Mouse (Mus musculus) CH12.LX (cell line): ENCODE measurements around the gene Hmx1. TPM values are rescaled to one million over a fixed set of nuclear protein-coding genes. Genes with fewer than 3 reads are reported as not detected.

Experiments
- DNase-seq: peaks from one replicate; pipeline ENCODE4 v3.0.0-alpha.2; 2013; ENCODE audit errors: extremely low read depth
- H3K27ac ChIP-seq: 2 replicates; pipeline ENCODE4 v1.5.1; 2012; ENCODE audit warnings: low read depth, mild to moderate bottlenecking, control low read depth, moderate library complexity; ENCODE audit not compliant: insufficient read depth
- H3K27me3 ChIP-seq: replicated peaks from 2 replicates; pipeline ENCODE3; 2012; ENCODE audit warnings: inconsistent platforms
- H3K36me3 ChIP-seq, 2 experiments: replicated peaks in 1 of 2; 2 replicates each; pipeline versions ENCODE3 to v1.6.1; 2012; ENCODE audit warnings: inconsistent platforms in 1 of 2, low read length in 1 of 2, mild to moderate bottlenecking in 1 of 2, mixed read lengths in 1 of 2, moderate library complexity in 1 of 2; ENCODE audit not compliant: control insufficient read depth in 1 of 2, insufficient read depth in 1 of 2
- H3K4me1 ChIP-seq, 2 experiments: 2 replicates each; pipeline ENCODE4 v1.6.1; 2012; ENCODE audit warnings: inconsistent platforms in 1 of 2, moderate library complexity in 1 of 2; ENCODE audit not compliant: insufficient read depth in 2 of 2, control insufficient read depth in 1 of 2
- H3K4me2 ChIP-seq: 2 replicates; pipeline ENCODE4 v1.6.1; 2012; ENCODE audit warnings: low read depth, mild to moderate bottlenecking, control low read depth; ENCODE audit not compliant: poor library complexity, insufficient read depth, severe bottlenecking
- H3K4me3 ChIP-seq, 3 experiments: fragments of 150-350 bp in 1 of 3; sonication (generic) in 1 of 3; replicated peaks in 1 of 3; 2 replicates each; pipeline versions ENCODE3 to v1.5.1; 2011 to 2012; ENCODE audit warnings: low read depth in 2 of 3, low read length in 2 of 3, mild to moderate bottlenecking in 2 of 3, moderate library complexity in 2 of 3, control low read depth in 1 of 3, improper control_type of control experiment in 1 of 3, inconsistent platforms in 1 of 3, mixed read lengths in 1 of 3; ENCODE audit not compliant: poor library complexity in 1 of 3
- H3K79me2 ChIP-seq: replicated peaks from 2 replicates; pipeline ENCODE4 v1.6.1; 2012; ENCODE audit warnings: mild to moderate bottlenecking, moderate library complexity; ENCODE audit not compliant: control insufficient read depth, poor library complexity, insufficient read depth, severe bottlenecking; ENCODE audit errors: extremely low read depth
- H3K9ac ChIP-seq: 2 replicates; pipeline ENCODE4 v1.6.1; 2012; ENCODE audit warnings: low read depth, mild to moderate bottlenecking, control low read depth, moderate library complexity; ENCODE audit not compliant: insufficient read depth
- H3K9me3 ChIP-seq: replicated peaks from 2 replicates; pipeline ENCODE3; 2012; ENCODE audit warnings: low read length, inconsistent platforms, mixed read lengths
- BHLHE40 ChIP-seq: IDR thresholded peaks from 2 replicates; pipeline ENCODE4 v1.6.1; 2011; ENCODE audit warnings: mild to moderate bottlenecking, low read depth, low read length, improper control_type of control experiment
- CHD1 ChIP-seq: IDR thresholded peaks from 2 replicates; pipeline ENCODE4 v1.6.1; 2012; ENCODE audit warnings: low read depth, low read length, improper control_type of control experiment, inconsistent platforms
- CTCF ChIP-seq, 2 experiments: IDR thresholded peaks in 1 of 2; conservative IDR thresholded peaks in 1 of 2; 2 replicates each; pipeline ENCODE4 v1.5.1; 2011 to 2012; ENCODE audit warnings: low read depth in 2 of 2, low read length in 2 of 2, improper control_type of control experiment in 1 of 2, inconsistent platforms in 1 of 2, mild to moderate bottlenecking in 1 of 2, moderate library complexity in 1 of 2
- E2F4 ChIP-seq: IDR thresholded peaks from 2 replicates; pipeline ENCODE4 v1.6.1; 2011; ENCODE audit warnings: low read depth, low read length, improper control_type of control experiment; ENCODE audit not compliant: insufficient replicate concordance
- ETS1 ChIP-seq: conservative IDR thresholded peaks from 2 replicates; pipeline ENCODE4 v1.6.1; 2012; ENCODE audit warnings: low read depth, mild to moderate bottlenecking, inconsistent platforms, low read length, improper control_type of control experiment, moderate library complexity
- GABPA ChIP-seq: IDR thresholded peaks from 2 replicates; pipeline ENCODE4 v1.6.1; 2012; ENCODE audit warnings: low read depth, low read length, improper control_type of control experiment, inconsistent platforms; ENCODE audit not compliant: insufficient replicate concordance
- IRF4 ChIP-seq: IDR thresholded peaks from 2 replicates; pipeline ENCODE4 v1.6.1; 2014; ENCODE audit warnings: low read depth, mild to moderate bottlenecking, inconsistent platforms, low read length, improper control_type of control experiment
- JUN ChIP-seq: IDR thresholded peaks from 2 replicates; pipeline ENCODE4 v1.6.1; 2011; ENCODE audit warnings: low read depth, mild to moderate bottlenecking, low read length, improper control_type of control experiment, moderate library complexity; ENCODE audit not compliant: insufficient read depth
- JUND ChIP-seq: conservative IDR thresholded peaks from 2 replicates; pipeline ENCODE4 v1.6.1; 2011; ENCODE audit warnings: low read depth, low read length, improper control_type of control experiment
- MAX ChIP-seq: IDR thresholded peaks from 2 replicates; pipeline ENCODE4 v1.6.1; 2011; ENCODE audit warnings: low read length, improper control_type of control experiment
- MAZ ChIP-seq: IDR thresholded peaks from 2 replicates; pipeline ENCODE4 v1.6.1; 2012; ENCODE audit warnings: low read depth, mild to moderate bottlenecking, inconsistent platforms, low read length, improper control_type of control experiment, moderate library complexity
- MEF2A ChIP-seq: IDR thresholded peaks from 2 replicates; pipeline ENCODE4 v1.6.1; 2014; ENCODE audit warnings: low read depth, mild to moderate bottlenecking, inconsistent platforms, low read length, improper control_type of control experiment, borderline replicate concordance
- NELFE ChIP-seq: IDR thresholded peaks from 2 replicates; pipeline ENCODE4 v1.6.1; 2011; ENCODE audit warnings: low read depth, low read length, improper control_type of control experiment
- NRF1 ChIP-seq: IDR thresholded peaks from 2 replicates; pipeline ENCODE4 v1.6.1; 2014; ENCODE audit warnings: low read depth, mild to moderate bottlenecking, inconsistent platforms, low read length, improper control_type of control experiment, moderate library complexity
- PAX5 ChIP-seq: IDR thresholded peaks from 2 replicates; pipeline ENCODE4 v1.6.1; 2012; ENCODE audit warnings: low read length, inconsistent platforms, mixed read lengths
- POLR2AphosphoS2 ChIP-seq: IDR thresholded peaks from 2 replicates; pipeline ENCODE4 v1.6.1; 2011; ENCODE audit warnings: low read depth, low read length, improper control_type of control experiment
- RAD21 ChIP-seq: IDR thresholded peaks from 2 replicates; pipeline ENCODE4 v1.6.1; 2011; ENCODE audit warnings: low read depth, mild to moderate bottlenecking, low read length, improper control_type of control experiment, moderate library complexity
- SMC3 ChIP-seq: IDR thresholded peaks from 2 replicates; pipeline ENCODE4 v1.6.1; 2011; ENCODE audit warnings: low read depth, low read length, improper control_type of control experiment
- TBP ChIP-seq: conservative IDR thresholded peaks from 2 replicates; pipeline ENCODE4 v1.6.1; 2011; ENCODE audit warnings: low read depth, low read length, improper control_type of control experiment
- TCF12 ChIP-seq: IDR thresholded peaks from 2 replicates; pipeline ENCODE4 v1.6.1; 2014; ENCODE audit warnings: low read depth, mild to moderate bottlenecking, inconsistent platforms, low read length, improper control_type of control experiment
- UBTF ChIP-seq: IDR thresholded peaks from 2 replicates; pipeline ENCODE4 v1.6.1; 2012; ENCODE audit warnings: low read depth, mild to moderate bottlenecking, inconsistent platforms, low read length, improper control_type of control experiment, moderate library complexity
- USF1 ChIP-seq: IDR thresholded peaks from 2 replicates; pipeline ENCODE4 v1.6.1; 2014; ENCODE audit warnings: low read depth, mild to moderate bottlenecking, inconsistent platforms, low read length, improper control_type of control experiment
- ZNF384 ChIP-seq: IDR thresholded peaks from 2 replicates; pipeline ENCODE4 v1.6.1; 2012; ENCODE audit warnings: low read depth, low read length, improper control_type of control experiment, inconsistent platforms
- dilution Hi-C: fragments of 300-500 bp; cut with MboI; formaldehyde crosslinking; loops from 2 replicates; pipeline ENCODE4 v1.14.3; 2020; ENCODE audit warnings: low sequenced_read_pairs; ENCODE audit not compliant: extremely low pct_unique_long_range_greater_than_20kb, extremely low pct_ligation_motif_present
- in situ Hi-C: fragments of 300-500 bp; cut with MboI; formaldehyde crosslinking; loops from 3 replicates; pipeline ENCODE4 v1.14.3; 2019; ENCODE audit warnings: low sequenced_read_pairs, low pct_ligation_motif_present, low pct_unique_long_range_greater_than_20kb, mixed read lengths
- polyA plus RNA-seq: library from polyadenylated mRNA; unstranded; fragments of >175 nt; gene quantifications from 2 replicates; pipeline ENCODE4 v1.2.1, GENCODE M21; 2012; ENCODE audit warnings: low read depth; ENCODE audit not compliant: insufficient read length
- total RNA-seq, 2 experiments: library from RNA; depleted of rRNA; stranded (reverse); fragments of 300-350 nt in 1 of 2; fragments of >200 nt in 1 of 2; gene quantifications; 2 replicates each; pipeline ENCODE4 v1.2.3; 2012 to 2014

Hmx1 gene
- total and polyA plus RNA-seq, 3 experiments: not detected

DNA sequence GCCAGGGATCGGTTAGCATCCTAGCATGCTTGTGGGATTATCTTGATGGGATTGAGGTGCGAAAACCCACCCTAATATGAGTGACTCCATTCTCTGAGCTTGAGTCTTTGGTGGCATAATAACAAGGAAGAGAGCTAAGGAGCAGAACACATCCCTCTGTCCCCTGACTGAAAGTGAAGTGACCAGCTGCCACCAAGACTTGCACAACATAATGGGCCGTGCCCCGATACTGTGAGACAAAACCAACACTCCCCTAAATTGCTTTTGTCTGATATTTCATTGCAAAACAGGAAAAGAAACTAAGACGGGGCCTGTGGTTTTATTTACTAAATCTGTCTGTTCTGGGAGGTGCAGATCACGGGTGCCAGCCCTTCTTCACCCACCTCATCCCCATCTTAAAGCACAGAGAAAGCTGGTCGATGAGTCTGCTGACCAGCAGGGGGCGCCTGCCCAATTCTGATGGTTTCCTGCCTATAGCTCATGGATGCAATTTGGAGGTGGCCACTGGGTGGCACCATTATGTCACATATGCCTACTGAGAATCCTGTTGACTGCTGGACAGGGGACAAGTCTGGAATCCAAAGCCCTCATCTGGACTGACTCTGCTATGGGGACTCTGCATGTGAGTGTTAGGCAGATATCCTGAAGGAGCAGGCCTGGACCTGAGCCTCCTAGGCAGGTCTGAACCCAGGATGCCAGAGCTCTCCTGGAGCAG is 27.2 kb upstream of the Hmx1 start:
- dilution Hi-C loops: no loop called here
- peak; percentile 90 for DNase-seq
- Histone ChIP-seq H3K4me3 (no peak overlapping the region), H3K4me2 (no peak overlapping the region), H3K79me2 (no peaks in the 10 kb centered on the region), H3K36me3 (no peaks in the 10 kb centered on the region), H3K27me3 (peaks cover 92% of the 10 kb centered on the region), H3K4me1 (no peaks in the 10 kb centered on the region), H3K9ac (no peak overlapping the region), H3K9me3 (no peaks in the 10 kb centered on the region), H3K27ac (no peak overlapping the region)
- peak; percentile 88 for TF ChIP-seq RAD21
- peak; percentile 86 for TF ChIP-seq SMC3
- TF ChIP-seq ZNF384: no peak
- peak; percentile 68; the same call in 1 of the 2 replicates for TF ChIP-seq NELFE
- TF ChIP-seq CTCF (conservative IDR thresholded peaks at IDR 0.05 in 1 of 2, IDR thresholded peaks at IDR 0.05 in 1 of 2; ENCODE audit: low read depth in 2 of 2, low read length in 2 of 2): peak; percentile 84 to 99
- 0 out of 2 replicates have a peak, but pooled peaks have one; percentile 31 for TF ChIP-seq IRF4
- in situ Hi-C loops: loop anchor here (5.0 kb wide), 1 partner anchor 161 kb away; no protein-coding TSS in a partner anchor

DNA sequence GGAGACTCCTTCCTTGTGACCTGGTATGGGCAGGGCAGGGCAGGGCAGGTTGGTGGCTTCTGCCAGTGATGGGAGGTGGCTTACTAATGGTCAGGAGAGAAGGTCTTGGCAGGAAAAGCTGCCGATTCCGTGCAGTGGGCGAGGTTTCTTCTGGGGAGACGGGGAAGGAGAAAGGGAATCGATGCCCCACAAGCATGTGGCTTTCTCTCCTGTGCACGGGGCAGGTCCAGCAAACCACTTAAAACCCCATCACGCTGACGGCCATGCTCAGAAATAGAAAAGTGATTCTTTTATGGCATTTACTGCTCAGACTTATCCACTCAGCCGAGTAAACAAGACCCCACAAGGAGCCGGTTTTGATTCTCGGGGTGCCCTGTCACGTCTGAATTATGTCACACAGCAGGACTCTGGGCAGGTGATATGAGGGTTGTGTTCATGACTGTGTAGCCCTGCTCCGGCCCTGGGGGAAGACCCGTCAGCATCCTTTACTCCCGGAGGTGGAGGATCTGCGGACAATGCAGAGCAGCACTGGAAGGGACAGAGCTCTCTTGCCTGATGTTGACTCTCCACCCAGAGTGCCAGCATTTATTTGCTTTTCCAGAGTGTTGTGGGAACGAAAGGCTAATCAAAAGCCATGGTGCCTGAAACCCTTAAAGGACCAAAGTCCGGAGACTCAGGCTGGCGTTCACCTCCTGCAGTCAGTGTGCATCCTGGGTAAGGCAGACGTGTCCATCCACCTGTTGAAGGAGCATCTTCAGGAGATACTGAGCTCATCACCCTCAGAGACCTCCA is 22.5 kb upstream of the Hmx1 start:
- DNase-seq: no peak
- H3K4me2 ChIP-seq: no peak overlapping the region
- peaks cover 12% of the 10 kb centered on the region for H3K9me3 ChIP-seq
- no peaks in the 10 kb centered on the region for H3K79me2 ChIP-seq
- dilution Hi-C loops (no loop called here), in situ Hi-C loops (no loop called here)
- TF ChIP-seq MEF2A (no peak), MAX (no peak), PAX5 (no peak), BHLHE40 (no peak), RAD21 (no peak), IRF4 (no peak), TBP (no peak)
- no peaks in the 10 kb centered on the region for H3K36me3 ChIP-seq
- H3K4me1 ChIP-seq: no peaks in the 10 kb centered on the region
- H3K4me3 ChIP-seq: no peak overlapping the region
- H3K9ac ChIP-seq: no peak overlapping the region
- no peak overlapping the region for H3K27ac ChIP-seq
- H3K27me3 ChIP-seq: peaks cover 89% of the 10 kb centered on the region

- H3K9me3 ChIP-seq: peaks cover 12% of the 10 kb centered on the region
- H3K27ac ChIP-seq: no peak overlapping the region
- H3K79me2 ChIP-seq: no peaks in the 10 kb centered on the region
- H3K4me3 ChIP-seq: no peak overlapping the region
- no peaks in the 10 kb centered on the region for H3K4me1 ChIP-seq
- in situ Hi-C loops (no loop called here), dilution Hi-C loops (no loop called here)
- no peaks in the 10 kb centered on the region for H3K36me3 ChIP-seq
- peaks cover 89% of the 10 kb centered on the region for H3K27me3 ChIP-seq
- DNase-seq: no peak
- no peak overlapping the region for H3K4me2 ChIP-seq
- H3K9ac ChIP-seq: no peak overlapping the region
- no peak for TF ChIP-seq CHD1
- TF ChIP-seq RAD21: no peak
- TF ChIP-seq UBTF: no peak
- TF ChIP-seq NRF1: no peak
- TF ChIP-seq PAX5: no peak
- no peak for TF ChIP-seq ETS1
- no peak for TF ChIP-seq BHLHE40
- no peak for TF ChIP-seq USF1
- no peak for TF ChIP-seq POLR2AphosphoS2
- TF ChIP-seq MAZ: no peak
- no peak for TF ChIP-seq E2F4
- TF ChIP-seq JUN: no peak
- no peak for TF ChIP-seq TCF12
- no peak for TF ChIP-seq JUND
- TF ChIP-seq GABPA: no peak
Observed at GRCm38 (mm10) chr5:35368916-35369315, 20.0 kb upstream of the Hmx1 start.
